In genomic region chr2:131234127-131234650, GRCm38 (mm10) we compare ENCODE assay signal across 8 mouse cellular contexts. TPM values are rescaled to one million over a fixed set of nuclear protein-coding genes. Genes with fewer than 3 reads are reported as not detected.
DNase-seq lines count a peak whose midpoint lies in the region; ATAC-seq and TF ChIP-seq lines count a peak whose summit lies in the region.

No protein-coding gene starts in this region.

- H3K4me1 ChIP-seq in CH12.LX (ENCODE audit: control insufficient read depth in 1 of 2, insufficient read depth in 2 of 2): peaks cover 18 to 41% of the 10 kb centered on the region in 2 experiments
- peaks cover 35% of the 10 kb centered on the region for H3K4me1 ChIP-seq in forebrain, embryonic 10.5 days
- peaks cover 27% of the 10 kb centered on the region for H3K4me1 ChIP-seq in limb, embryonic 10.5 days
- H3K4me1 ChIP-seq in midbrain, postnatal 0 days (ENCODE audit: insufficient read depth, low read length): peaks cover 5% of the 10 kb centered on the region; the same call in 1 of the 2 replicates

- ATAC-seq in midbrain, postnatal 0 days (ENCODE audit: low FRiP score): peak; percentile 55; the same call in 1 of the 2 replicates

- peaks cover 5 to 32% of the 10 kb centered on the region in 2 experiments for H3K36me3 ChIP-seq in CH12.LX (replicated peaks in 1 of 2; ENCODE audit: control insufficient read depth in 1 of 2, insufficient read depth in 1 of 2, low read length in 1 of 2)
- H3K36me3 ChIP-seq in forebrain, embryonic 10.5 days (replicated peaks): peaks cover 22% of the 10 kb centered on the region; the same call in 1 of the 2 replicates
- H3K36me3 ChIP-seq in limb, embryonic 10.5 days: peaks cover 12% of the 10 kb centered on the region
- H3K36me3 ChIP-seq in midbrain, postnatal 0 days (ENCODE audit: insufficient read depth, low read length): no peaks in the 10 kb centered on the region

- peak; percentile 22 for DNase-seq in embryo, embryonic 10 days (ENCODE audit: low spot score)
- no peak for DNase-seq in embryo, embryonic 9.5 days (ENCODE audit: extremely low spot score)
- no peak for DNase-seq in CH12.LX (ENCODE audit: extremely low read depth)
- DNase-seq in forebrain, embryonic 10.5 days (ENCODE audit: extremely low spot score, low spot score): peak; percentile 29
- DNase-seq in limb, embryonic 10.5 days (ENCODE audit: low spot score): no peak
- no peak for DNase-seq in midbrain, postnatal 0 days (ENCODE audit: low spot score)
- no peak for DNase-seq in B cell, adult 2 months
- DNase-seq in right cerebral cortex, postnatal 4 days: no peak

- H3K27me3 ChIP-seq in CH12.LX (replicated peaks): no peaks in the 10 kb centered on the region
- H3K27me3 ChIP-seq in forebrain, embryonic 10.5 days (ENCODE audit: poor library complexity, severe bottlenecking): no peaks in the 10 kb centered on the region
- H3K27me3 ChIP-seq in limb, embryonic 10.5 days (ENCODE audit: low read depth, poor library complexity, severe bottlenecking): no peaks in the 10 kb centered on the region
- H3K27me3 ChIP-seq in midbrain, postnatal 0 days (ENCODE audit: insufficient read depth, low read length): no peaks in the 10 kb centered on the region

- no peak for TF ChIP-seq RAD21 in CH12.LX (IDR thresholded peaks at IDR 0.05; ENCODE audit: low read depth, low read length)

- peak overlapping the region; percentile 66 to 91 (median 80) for H3K4me3 ChIP-seq in CH12.LX (replicated peaks in 1 of 3; ENCODE audit: low read depth in 2 of 3, low read length in 2 of 3, poor library complexity in 1 of 3)
- H3K4me3 ChIP-seq in forebrain, embryonic 10.5 days: peak overlapping the region; percentile 71
- peak overlapping the region; percentile 66 for H3K4me3 ChIP-seq in limb, embryonic 10.5 days
- peak overlapping the region; percentile 41 for H3K4me3 ChIP-seq in midbrain, postnatal 0 days (ENCODE audit: low read depth, low read length)

- 14% methylated on average over 28 of the region's 28 CpGs for WGBS in forebrain, embryonic 10.5 days
- 14% methylated on average over 28 of the region's 28 CpGs for WGBS in limb, embryonic 10.5 days
- 11% methylated on average over 28 of the region's 28 CpGs for WGBS in midbrain, postnatal 0 days

- H3K4me2 ChIP-seq in CH12.LX (ENCODE audit: insufficient read depth, low read depth, poor library complexity, severe bottlenecking): peak overlapping the region; percentile 98
- H3K4me2 ChIP-seq in midbrain, postnatal 0 days (ENCODE audit: low read depth, low read length, poor library complexity, severe bottlenecking): peak overlapping the region; percentile 85

- H3K9me3 ChIP-seq in CH12.LX (replicated peaks; ENCODE audit: low read length): no peaks in the 10 kb centered on the region
- no peaks in the 10 kb centered on the region for H3K9me3 ChIP-seq in forebrain, embryonic 10.5 days
- no peaks in the 10 kb centered on the region for H3K9me3 ChIP-seq in limb, embryonic 10.5 days (replicated peaks)
- H3K9me3 ChIP-seq in midbrain, postnatal 0 days (ENCODE audit: low read length): no peaks in the 10 kb centered on the region

- TF ChIP-seq CTCF in CH12.LX (conservative IDR thresholded peaks at IDR 0.05 in 1 of 2, IDR thresholded peaks at IDR 0.05 in 1 of 2; ENCODE audit: low read depth in 2 of 2, low read length in 2 of 2): no peak
- TF ChIP-seq CTCF in midbrain, postnatal 0 days (IDR thresholded peaks at IDR 0.05): no peak

- H3K9ac ChIP-seq in CH12.LX (ENCODE audit: insufficient read depth, low read depth): peak overlapping the region; percentile 75
- H3K9ac ChIP-seq in midbrain, postnatal 0 days (replicated peaks; ENCODE audit: low read length, poor library complexity, severe bottlenecking): peak overlapping the region; percentile 60

- H3K79me2 ChIP-seq in CH12.LX (replicated peaks; ENCODE audit: control insufficient read depth, extremely low read depth, insufficient read depth, poor library complexity, severe bottlenecking): peaks cover 9% of the 10 kb centered on the region; the same call in 1 of the 2 replicates

- no peak for TF ChIP-seq POLR2A in CH12.LX (IDR thresholded peaks at IDR 0.05; ENCODE audit: low read depth, low read length)

- H3K27ac ChIP-seq in CH12.LX (ENCODE audit: insufficient read depth, low read depth): peak overlapping the region; percentile 87
- H3K27ac ChIP-seq in forebrain, embryonic 10.5 days: peak overlapping the region; percentile 87
- H3K27ac ChIP-seq in limb, embryonic 10.5 days: peak overlapping the region; percentile 82
- 0 out of 2 replicates have a peak overlapping the region, but pooled peaks have one; percentile 26 for H3K27ac ChIP-seq in midbrain, postnatal 0 days (ENCODE audit: low read depth, low read length)

- in situ Hi-C loops in CH12.LX (cut with MboI; ENCODE audit: low pct_ligation_motif_present, low pct_unique_long_range_greater_than_20kb, low sequenced_read_pairs): no loop called here

- dilution Hi-C loops in CH12.LX (cut with MboI; ENCODE audit: extremely low pct_ligation_motif_present, extremely low pct_unique_long_range_greater_than_20kb, low sequenced_read_pairs): no loop called here

- no peak for TF ChIP-seq EP300 in CH12.LX (IDR thresholded peaks at IDR 0.05; ENCODE audit: low read length)

TF ChIP-seq in CH12.LX, 34 proteins besides CTCF, POLR2A, EP300 and RAD21 (continues in another document):
- 0 out of 2 replicates have a peak, but pooled peaks have one; percentile 58 for TF ChIP-seq MAZ (IDR thresholded peaks at IDR 0.05; ENCODE audit: low read depth, low read length)
- TF ChIP-seq TBP (conservative IDR thresholded peaks at IDR 0.05; ENCODE audit: low read depth, low read length): no peak
- TF ChIP-seq JUND (conservative IDR thresholded peaks at IDR 0.05; ENCODE audit: low read depth, low read length): no peak
- TF ChIP-seq ETS1 (conservative IDR thresholded peaks at IDR 0.05; ENCODE audit: low read depth, low read length): 0 out of 2 replicates have a peak, but pooled peaks have one; percentile 3
- TF ChIP-seq POLR2AphosphoS2 (IDR thresholded peaks at IDR 0.05; ENCODE audit: low read depth, low read length): peak; percentile 73; the same call in 1 of the 2 replicates
- no peak for TF ChIP-seq JUN (IDR thresholded peaks at IDR 0.05; ENCODE audit: insufficient read depth, low read depth, low read length)
- TF ChIP-seq USF1 (IDR thresholded peaks at IDR 0.05; ENCODE audit: low read depth, low read length): no peak
- TF ChIP-seq MXI1 (IDR thresholded peaks at IDR 0.05; ENCODE audit: low read depth, low read length): peak; percentile 46
- peak; percentile 41; the same call in 1 of the 2 replicates for TF ChIP-seq UBTF (IDR thresholded peaks at IDR 0.05; ENCODE audit: low read depth, low read length)
- TF ChIP-seq GABPA (IDR thresholded peaks at IDR 0.05; ENCODE audit: insufficient replicate concordance, low read depth, low read length): no peak
- 0 out of 2 replicates have a peak, but pooled peaks have one; percentile 65 for TF ChIP-seq CHD1 (IDR thresholded peaks at IDR 0.05; ENCODE audit: low read depth, low read length)
- peak; percentile 72; the same call in 1 of the 2 replicates for TF ChIP-seq SIN3A (IDR thresholded peaks at IDR 0.05; ENCODE audit: low read length)

RNA-seq across cellular contexts. Expression of gene Mavs, which starts 0.3 kb away (rescaled TPM):
- 25.6 and 25.9 TPM in 2 replicates for total RNA-seq in CH12.LX (2012; rRNA removed)
- total RNA-seq in CH12.LX (2014; rRNA removed): 18.5 and 18.6 TPM in 2 replicates
- 26.8 and 34.5 TPM in 2 replicates for polyA plus RNA-seq in CH12.LX (2012; ENCODE audit: insufficient read length, low read depth)
- 19.7 and 20.1 TPM in 2 replicates for polyA plus RNA-seq in forebrain, embryonic 10.5 days (2016; fragmentation: Nextera tagmentation; extraction: Ambion mirVana)
- polyA plus RNA-seq in limb, embryonic 10.5 days (2016; fragmentation: Nextera tagmentation; extraction: Ambion mirVana): 20.4 and 21.5 TPM in 2 replicates
- total RNA-seq in midbrain, postnatal 0 days (2014; rRNA removed): 6.3 and 10.9 TPM in 2 replicates
- polyA plus RNA-seq in midbrain, postnatal 0 days (2015; fragmentation: Nextera tagmentation; extraction: Ambion mirVana): 4.0 and 5.0 TPM in 2 replicates

RNA-seq across cellular contexts. Expression of gene Ap5s1, which starts 27.3 kb away (rescaled TPM):
- total RNA-seq in CH12.LX (2012; rRNA removed): 9.1 and 10.4 TPM in 2 replicates
- total RNA-seq in CH12.LX (2014; rRNA removed): 19.8 and 22.5 TPM in 2 replicates
- 8.1 and 9.9 TPM in 2 replicates for polyA plus RNA-seq in CH12.LX (2012; ENCODE audit: insufficient read length, low read depth)
- 23.2 and 26.9 TPM in 2 replicates for polyA plus RNA-seq in forebrain, embryonic 10.5 days (2016; fragmentation: Nextera tagmentation; extraction: Ambion mirVana)
- polyA plus RNA-seq in limb, embryonic 10.5 days (2016; fragmentation: Nextera tagmentation; extraction: Ambion mirVana): 18.9 and 22.6 TPM in 2 replicates
- total RNA-seq in midbrain, postnatal 0 days (2014; rRNA removed): 36.5 and 40.1 TPM in 2 replicates
- polyA plus RNA-seq in midbrain, postnatal 0 days (2015; fragmentation: Nextera tagmentation; extraction: Ambion mirVana): 35.5 and 36.7 TPM in 2 replicates

RNA-seq across cellular contexts. Expression of gene Pank2, which starts 28.1 kb away (rescaled TPM):
- total RNA-seq in CH12.LX (2012; rRNA removed): 16.6 and 19.0 TPM in 2 replicates
- 25.6 and 28.6 TPM in 2 replicates for total RNA-seq in CH12.LX (2014; rRNA removed)
- polyA plus RNA-seq in CH12.LX (2012; ENCODE audit: insufficient read length, low read depth): 34.7 and 43.2 TPM in 2 replicates
- 38.9 and 44.8 TPM in 2 replicates for polyA plus RNA-seq in forebrain, embryonic 10.5 days (2016; fragmentation: Nextera tagmentation; extraction: Ambion mirVana)
- polyA plus RNA-seq in limb, embryonic 10.5 days (2016; fragmentation: Nextera tagmentation; extraction: Ambion mirVana): 45.0 and 46.3 TPM in 2 replicates
- total RNA-seq in midbrain, postnatal 0 days (2014; rRNA removed): 36.7 and 41.8 TPM in 2 replicates
- 24.0 and 30.8 TPM in 2 replicates for polyA plus RNA-seq in midbrain, postnatal 0 days (2015; fragmentation: Nextera tagmentation; extraction: Ambion mirVana)

RNA-seq across cellular contexts. Expression of gene Spef1, which starts 47.1 kb away (rescaled TPM):
- total RNA-seq in CH12.LX (2012; rRNA removed) (0.97 and 1.0 TPM in 2 replicates), CH12.LX (2014; rRNA removed) (0.34 and 0.45 TPM in 2 replicates)
- polyA plus RNA-seq in CH12.LX (2012; ENCODE audit: insufficient read length, low read depth): 1.2 TPM in 2 replicates
- 4.4 and 4.6 TPM in 2 replicates for polyA plus RNA-seq in forebrain, embryonic 10.5 days (2016; fragmentation: Nextera tagmentation; extraction: Ambion mirVana)
- polyA plus RNA-seq in limb, embryonic 10.5 days (2016; fragmentation: Nextera tagmentation; extraction: Ambion mirVana): 1.7 and 3.4 TPM in 2 replicates
- 19.3 and 27.5 TPM in 2 replicates for total RNA-seq in midbrain, postnatal 0 days (2014; rRNA removed)
- 9.5 and 10.2 TPM in 2 replicates for polyA plus RNA-seq in midbrain, postnatal 0 days (2015; fragmentation: Nextera tagmentation; extraction: Ambion mirVana)

RNA-seq across cellular contexts. Expression of gene Cdc25b, which starts 47.4 kb away (rescaled TPM):
- 11.6 and 14.4 TPM in 2 replicates for total RNA-seq in CH12.LX (2012; rRNA removed)
- total RNA-seq in CH12.LX (2014; rRNA removed): 23.3 and 24.0 TPM in 2 replicates
- 21.3 and 22.8 TPM in 2 replicates for polyA plus RNA-seq in CH12.LX (2012; ENCODE audit: insufficient read length, low read depth)
- polyA plus RNA-seq in forebrain, embryonic 10.5 days (2016; fragmentation: Nextera tagmentation; extraction: Ambion mirVana): 65.9 and 79.3 TPM in 2 replicates
- 40.8 and 47.4 TPM in 2 replicates for polyA plus RNA-seq in limb, embryonic 10.5 days (2016; fragmentation: Nextera tagmentation; extraction: Ambion mirVana)
- 10.0 and 13.1 TPM in 2 replicates for total RNA-seq in midbrain, postnatal 0 days (2014; rRNA removed)
- polyA plus RNA-seq in midbrain, postnatal 0 days (2015; fragmentation: Nextera tagmentation; extraction: Ambion mirVana): 14.0 and 15.1 TPM in 2 replicates

Comparison
In these comparisons a context has a peak if more than half of its experiments do, and no peak if none do; other contexts are left out.
1. DNase-seq: peak in embryo, embryonic 10 days (single experiment) and forebrain, embryonic 10.5 days (single experiment); none in embryo, embryonic 9.5 days (single experiment), CH12.LX (single experiment), limb, embryonic 10.5 days (single experiment), midbrain, postnatal 0 days (single experiment), B cell, adult 2 months (0 of 2) and right cerebral cortex, postnatal 4 days (single experiment).
2. H3K27ac ChIP-seq: peak in every context shown above with its lines; median percentile 87 in CH12.LX; 87 in forebrain, embryonic 10.5 days; 82 in limb, embryonic 10.5 days; 26 in midbrain, postnatal 0 days.
3. Peak in every context shown above with its lines, with median percentiles within 50 percentile points of each other: H3K4me3 ChIP-seq.